Mouse (Mus musculus) mesoderm, embryonic 11.5 days (tissue): ENCODE measurements around the gene Smok3c.
"Not testable (repeated sequence)": the region's sequence is repeated elsewhere in the genome, so short reads cannot be mapped to it uniquely, and the experiment has no call there.

ENCODE experiments used
- DNase-seq: peaks from one replicate; pipeline ENCODE4 v3.0.0-alpha.2; 2012; ENCODE audit warnings: low read depth, low spot score

The Smok3c gene

GRCm38 (mm10) chr5:138094474-138094873, 41.5 kb downstream of the Smok3c start:
- no peak for DNase-seq

GRCm38 (mm10) chr5:138104976-138105375, 52.0 kb downstream of the Smok3c start:
- DNase-seq = no peak

GRCm38 (mm10) chr5:138107130-138107529, 54.1 kb downstream of the Smok3c start:
- no peak for DNase-seq

- DNase-seq = not testable (repeated sequence)
Observed at GRCm38 (mm10) chr5:138109847-138110396, 56.9 kb downstream of the Smok3c start.
